Mouse (Mus musculus): ENCODE results near the gene Prkar1a. TPM values are rescaled to one million over a fixed set of nuclear protein-coding genes. Genes with fewer than 3 reads are reported as not detected.

The Prkar1a gene
- polyA plus RNA-seq, 1 experiment from 2014 or later: 360 TPM

DNA sequence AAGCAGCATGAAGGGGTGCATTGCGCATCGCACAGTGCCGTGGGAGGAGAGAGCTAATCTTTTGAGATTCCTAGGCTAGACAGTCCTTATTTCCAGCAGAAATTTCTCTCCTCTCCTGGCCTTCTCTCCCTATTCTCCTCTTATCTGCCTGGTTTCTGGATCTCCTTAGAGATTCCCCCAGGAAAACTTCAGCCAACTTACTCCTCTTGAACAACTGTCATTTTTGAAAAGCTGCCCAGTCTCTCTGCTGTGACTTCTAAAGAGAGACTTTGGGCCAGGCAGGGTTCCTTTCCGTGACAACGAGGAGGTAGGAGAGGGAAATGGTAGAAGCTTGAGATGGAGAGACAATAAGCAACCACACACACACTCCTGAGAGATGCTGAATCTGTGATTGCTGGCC lies 68.2 kb downstream of the Prkar1a start:
- H3K9me3 ChIP-seq: no peaks in the 10 kb centered on the region
- H3K4me3 ChIP-seq: no peak overlapping the region
- peaks cover 61% of the 10 kb centered on the region for H3K4me1 ChIP-seq
- H3K9ac ChIP-seq: no peak overlapping the region
- no peaks in the 10 kb centered on the region for H3K36me3 ChIP-seq
- 84% methylated on average over 5 of the region's 5 CpGs for WGBS
- no peak overlapping the region for H3K4me2 ChIP-seq (replicated peaks)
- H3K27me3 ChIP-seq: peaks cover 31% of the 10 kb centered on the region
- no peak overlapping the region for H3K27ac ChIP-seq
- ATAC-seq (ENCODE audit: low FRiP score, low read depth): no peak

DNA sequence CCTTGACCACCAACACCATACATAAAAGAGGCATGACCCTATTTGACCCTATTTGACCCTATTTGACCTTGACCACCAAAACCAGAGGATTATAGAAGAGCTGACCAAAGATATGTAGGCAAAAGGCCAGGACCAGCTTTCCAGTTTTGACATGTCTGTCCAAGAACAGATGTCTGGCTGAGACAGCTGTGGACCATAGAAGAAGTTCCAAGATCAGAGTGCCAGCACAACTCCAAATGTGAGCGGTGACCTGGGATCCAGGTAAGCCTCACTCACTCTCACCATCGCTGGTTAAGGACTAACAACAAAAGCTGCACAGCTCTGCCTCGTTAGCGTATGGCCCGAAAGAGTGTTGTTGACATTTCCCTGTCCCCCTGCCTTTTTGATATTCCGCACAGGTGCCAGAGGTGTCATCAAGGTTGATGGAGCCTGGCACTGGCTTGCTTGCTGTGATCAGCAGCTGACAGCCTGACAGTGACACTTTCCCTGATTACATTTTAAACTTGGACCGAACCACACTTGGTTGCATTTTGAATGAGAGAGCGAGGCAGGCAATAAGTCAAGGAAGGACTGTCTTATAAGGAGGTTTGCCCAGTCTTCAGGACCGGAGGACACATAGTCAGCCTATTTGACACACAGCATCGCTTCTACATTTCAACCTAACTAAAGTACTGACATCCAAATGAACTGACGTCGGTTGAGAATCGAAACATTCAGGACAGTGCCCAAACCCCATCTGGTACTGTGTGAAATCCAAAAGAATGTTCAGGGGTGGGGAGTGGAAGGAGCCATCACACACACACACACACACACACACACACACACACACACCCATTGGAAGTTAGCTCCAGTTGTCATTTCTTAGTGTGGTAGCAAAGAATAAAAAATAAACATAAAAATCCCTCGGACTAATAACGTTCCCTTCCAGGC lies 69.0 kb downstream of the Prkar1a start:
- H3K36me3 ChIP-seq: no peaks in the 10 kb centered on the region
- H3K9ac ChIP-seq: no peak overlapping the region
- no peak overlapping the region for H3K4me2 ChIP-seq (replicated peaks)
- H3K4me1 ChIP-seq: peaks cover 65% of the 10 kb centered on the region
- no peaks in the 10 kb centered on the region for H3K9me3 ChIP-seq
- WGBS: 81% methylated on average over 15 of the region's 15 CpGs
- no peak overlapping the region for H3K27ac ChIP-seq
- H3K27me3 ChIP-seq: peaks cover 34% of the 10 kb centered on the region
- no peak for ATAC-seq (ENCODE audit: low FRiP score, low read depth)
- H3K4me3 ChIP-seq: no peak overlapping the region

Other genes with a start within 250 kb of the Prkar1a start
- not detected in 2 replicates for gene 9930022D16Rik, start 235.5 kb upstream of the Prkar1a start, polyA plus RNA-seq (2015; fragmentation: Nextera tagmentation; extraction: Ambion mirVana)
- gene Amz2, start 223.5 kb upstream of the Prkar1a start, polyA plus RNA-seq (2015; fragmentation: Nextera tagmentation; extraction: Ambion mirVana): 46.9 and 48.5 TPM in 2 replicates
- 4.1 and 4.2 TPM in 2 replicates for gene Arsg, start 176.0 kb upstream of the Prkar1a start, polyA plus RNA-seq (2015; fragmentation: Nextera tagmentation; extraction: Ambion mirVana)
- 3.7 and 3.8 TPM in 2 replicates for gene Slc16a6, start 175.8 kb upstream of the Prkar1a start, polyA plus RNA-seq (2015; fragmentation: Nextera tagmentation; extraction: Ambion mirVana)
- gene Wipi1, start 37.4 kb upstream of the Prkar1a start, polyA plus RNA-seq (2015; fragmentation: Nextera tagmentation; extraction: Ambion mirVana): 51.0 and 52.7 TPM in 2 replicates
- 3.1 and 3.3 TPM in 2 replicates for gene Fam20a, start 72.9 kb downstream of the Prkar1a start, polyA plus RNA-seq (2015; fragmentation: Nextera tagmentation; extraction: Ambion mirVana)
- gene 1700012B07Rik, start 178.6 kb downstream of the Prkar1a start, polyA plus RNA-seq (2015; fragmentation: Nextera tagmentation; extraction: Ambion mirVana): not detected in 2 replicates

Measured in limb, embryonic 13.5 days (tissue).